Mouse (Mus musculus): ENCODE data around the gene Fkbp2.
"Not testable (repeated sequence)": the region's sequence is repeated elsewhere in the genome, so short reads cannot be mapped to it uniquely, and the experiment has no call there.

Gene Fkbp2

DNA sequence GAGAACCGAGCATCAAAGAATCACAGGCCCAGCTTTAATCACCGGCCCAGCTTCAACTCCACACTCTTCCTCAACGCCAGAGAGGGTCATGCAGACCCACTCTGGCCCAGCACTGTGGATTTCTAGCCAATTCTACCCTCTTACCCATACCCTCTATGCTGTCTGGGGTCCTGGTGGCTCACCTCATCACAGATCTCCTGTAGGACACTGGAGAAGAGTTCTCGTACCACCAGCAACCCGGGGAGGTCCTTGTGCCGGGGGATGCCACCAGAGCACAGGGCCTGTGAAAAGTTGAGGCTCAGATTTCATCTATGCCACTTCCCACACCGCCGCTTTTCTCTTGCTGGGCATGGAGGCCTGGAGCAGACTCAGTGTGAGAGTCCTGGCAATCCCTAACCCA lies 14.2 kb upstream of the Fkbp2 start:
- peaks cover 12% of the 10 kb centered on the region for H3K9me3 ChIP-seq (ENCODE audit: low read length)
- TF ChIP-seq NANOG (IDR thresholded peaks at IDR 0.05; ENCODE audit: borderline replicate concordance, low read length) (no peak), POU5F1 (IDR thresholded peaks at IDR 0.05; ENCODE audit: borderline replicate concordance, low read length) (no peak), CTCF (conservative IDR thresholded peaks at IDR 0.05; ENCODE audit: low read length) (no peak)
- H3K36me3 ChIP-seq (ENCODE audit: insufficient read depth, low read length) = peaks cover 20% of the 10 kb centered on the region
- H3K4me1 ChIP-seq (replicated peaks; ENCODE audit: low read depth, low read length) = peaks cover 80% of the 10 kb centered on the region
- no peaks in the 10 kb centered on the region for H3K27me3 ChIP-seq (ENCODE audit: insufficient read depth, low read length)
- H3K4me3 ChIP-seq (replicated peaks; ENCODE audit: low read length) = peak overlapping the region; percentile 84; the same call in 1 of the 2 replicates

DNA sequence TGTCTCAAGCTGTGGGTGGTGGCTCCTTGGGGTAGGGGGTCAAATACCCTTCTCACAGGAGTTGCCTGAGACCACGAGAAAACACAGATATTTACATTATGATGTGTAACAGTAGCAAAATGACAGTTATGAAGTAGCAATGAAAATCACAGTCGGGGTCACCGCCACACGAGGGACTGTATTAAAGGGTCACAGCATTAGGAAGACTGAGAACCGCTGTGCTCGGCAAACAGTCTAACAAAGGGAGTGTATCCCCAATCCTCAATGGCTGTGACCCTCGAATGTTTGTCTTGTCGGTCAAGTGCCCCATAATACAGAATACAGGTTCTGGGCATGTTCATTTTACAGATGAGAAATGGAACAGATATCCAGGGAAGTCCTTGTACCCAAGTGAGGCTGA lies 13.7 kb upstream of the Fkbp2 start:
- H3K4me1 ChIP-seq (replicated peaks; ENCODE audit: low read depth, low read length) = peaks cover 85% of the 10 kb centered on the region
- TF ChIP-seq CTCF (conservative IDR thresholded peaks at IDR 0.05; ENCODE audit: low read length) (no peak), NANOG (IDR thresholded peaks at IDR 0.05; ENCODE audit: borderline replicate concordance, low read length) (no peak), POU5F1 (IDR thresholded peaks at IDR 0.05; ENCODE audit: borderline replicate concordance, low read length) (no peak)
- H3K27me3 ChIP-seq (ENCODE audit: insufficient read depth, low read length) = no peaks in the 10 kb centered on the region
- H3K4me3 ChIP-seq (replicated peaks; ENCODE audit: low read length) = no peak overlapping the region
- peaks cover 7% of the 10 kb centered on the region for H3K9me3 ChIP-seq (ENCODE audit: low read length)
- H3K36me3 ChIP-seq (ENCODE audit: insufficient read depth, low read length) = peaks cover 20% of the 10 kb centered on the region

GRCm38 (mm10) chr19:6993011-6993770 lies 12.9 kb upstream of the Fkbp2 start:
- Histone ChIP-seq H3K27me3 (ENCODE audit: insufficient read depth, low read length) (no peaks in the 10 kb centered on the region), H3K4me3 (replicated peaks; ENCODE audit: low read length) (peak overlapping the region; percentile 71), H3K9me3 (ENCODE audit: low read length) (no peaks in the 10 kb centered on the region), H3K4me1 (replicated peaks; ENCODE audit: low read depth, low read length) (peaks cover 85% of the 10 kb centered on the region), H3K36me3 (ENCODE audit: insufficient read depth, low read length) (peaks cover 12% of the 10 kb centered on the region)
- TF ChIP-seq NANOG (IDR thresholded peaks at IDR 0.05; ENCODE audit: borderline replicate concordance, low read length) = no peak
- no peak for TF ChIP-seq POU5F1 (IDR thresholded peaks at IDR 0.05; ENCODE audit: borderline replicate concordance, low read length)
- TF ChIP-seq CTCF (conservative IDR thresholded peaks at IDR 0.05; ENCODE audit: low read length) = no peak

DNA sequence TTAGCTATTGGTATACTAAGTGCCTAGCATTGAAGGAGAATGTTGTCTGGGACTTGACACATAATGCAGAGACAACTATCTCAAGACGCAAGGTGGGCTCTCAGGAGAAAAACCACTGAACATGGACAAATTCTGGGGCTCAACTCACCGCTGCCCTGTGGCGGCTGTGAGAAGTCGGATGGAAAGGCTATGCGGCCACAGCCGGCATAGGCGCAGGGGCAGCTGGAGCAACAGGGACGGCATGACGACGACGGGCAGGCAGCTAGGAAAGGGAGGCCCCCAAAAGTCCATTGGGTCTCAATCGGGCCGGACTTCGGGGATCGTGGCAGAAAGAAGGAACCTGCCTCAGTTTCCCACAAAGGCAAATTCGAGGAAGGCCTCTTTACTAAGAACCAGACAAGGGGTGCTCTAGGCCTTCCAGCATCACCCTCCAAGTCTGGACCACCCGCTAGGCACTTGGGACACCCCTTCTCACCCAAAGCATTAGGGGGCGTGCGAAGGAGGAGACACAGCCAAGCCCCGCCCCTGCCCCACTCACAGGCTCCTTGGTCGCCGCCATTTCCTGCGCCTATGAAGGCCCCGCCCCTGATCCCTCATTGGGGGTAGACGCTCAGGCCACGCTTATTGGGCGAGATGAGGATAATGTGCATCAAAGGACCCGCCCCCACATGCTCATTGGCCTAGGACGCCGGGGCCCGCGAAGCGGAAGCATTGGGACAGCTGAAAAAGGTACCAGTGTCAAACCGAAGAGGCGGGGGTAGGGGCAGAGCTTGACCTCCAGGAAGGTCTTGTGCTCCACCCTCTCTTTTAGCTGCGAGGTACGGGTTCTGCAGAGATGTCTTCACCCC lies 11.9 kb upstream of the Fkbp2 start, which contains the start of gene Dnajc4:
Gene Dnajc4 (minus strand): TSS at position 562 of the 848 bp plus-strand sequence.
- Histone ChIP-seq H3K9me3 (ENCODE audit: low read length) (no peaks in the 10 kb centered on the region), H3K36me3 (ENCODE audit: insufficient read depth, low read length) (peaks cover 7% of the 10 kb centered on the region; the same call in 1 of the 2 replicates), H3K27me3 (ENCODE audit: insufficient read depth, low read length) (no peaks in the 10 kb centered on the region), H3K4me3 (replicated peaks; ENCODE audit: low read length) (peak within 1 kb of the TSS; percentile 83), H3K4me1 (replicated peaks; ENCODE audit: low read depth, low read length) (peaks cover 81% of the 10 kb centered on the region)
- TF ChIP-seq POU5F1 (IDR thresholded peaks at IDR 0.05; ENCODE audit: borderline replicate concordance, low read length) (no peak), CTCF (conservative IDR thresholded peaks at IDR 0.05; ENCODE audit: low read length) (no peak), NANOG (IDR thresholded peaks at IDR 0.05; ENCODE audit: borderline replicate concordance, low read length) (no peak)

GRCm38 (mm10) chr19:6991166-6991565 lies 10.9 kb upstream of the Fkbp2 start:
- H3K9me3 ChIP-seq (ENCODE audit: low read length); H3K27me3 ChIP-seq (ENCODE audit: insufficient read depth, low read length); H3K4me3 ChIP-seq (replicated peaks; ENCODE audit: low read length): not testable (repeated sequence)
- H3K4me1 ChIP-seq (replicated peaks; ENCODE audit: low read depth, low read length) = peaks cover 79% of the 10 kb centered on the region
- H3K36me3 ChIP-seq (ENCODE audit: insufficient read depth, low read length) = peaks cover 10% of the 10 kb centered on the region

GRCm38 (mm10) chr19:6990712-6991111 lies 10.4 kb upstream of the Fkbp2 start:
- Histone ChIP-seq H3K36me3 (ENCODE audit: insufficient read depth, low read length) (peaks cover 15% of the 10 kb centered on the region), H3K27me3 (ENCODE audit: insufficient read depth, low read length) (no peaks in the 10 kb centered on the region), H3K4me3 (replicated peaks; ENCODE audit: low read length) (no peak overlapping the region), H3K4me1 (replicated peaks; ENCODE audit: low read depth, low read length) (peaks cover 82% of the 10 kb centered on the region), H3K9me3 (ENCODE audit: low read length) (no peaks in the 10 kb centered on the region)
- TF ChIP-seq POU5F1 (IDR thresholded peaks at IDR 0.05; ENCODE audit: borderline replicate concordance, low read length) = no peak
- no peak for TF ChIP-seq CTCF (conservative IDR thresholded peaks at IDR 0.05; ENCODE audit: low read length)
- no peak for TF ChIP-seq NANOG (IDR thresholded peaks at IDR 0.05; ENCODE audit: borderline replicate concordance, low read length)

GRCm38 (mm10) chr19:6989251-6989650 lies 8.9 kb upstream of the Fkbp2 start:
- Histone ChIP-seq H3K9me3 (ENCODE audit: low read length) (no peaks in the 10 kb centered on the region), H3K4me1 (replicated peaks; ENCODE audit: low read depth, low read length) (peaks cover 82% of the 10 kb centered on the region), H3K4me3 (replicated peaks; ENCODE audit: low read length) (peak overlapping the region; percentile 32; the same call in 1 of the 2 replicates), H3K36me3 (ENCODE audit: insufficient read depth, low read length) (peaks cover 29% of the 10 kb centered on the region), H3K27me3 (ENCODE audit: insufficient read depth, low read length) (no peaks in the 10 kb centered on the region)
- TF ChIP-seq POU5F1 (IDR thresholded peaks at IDR 0.05; ENCODE audit: borderline replicate concordance, low read length) = no peak
- no peak for TF ChIP-seq CTCF (conservative IDR thresholded peaks at IDR 0.05; ENCODE audit: low read length)
- TF ChIP-seq NANOG (IDR thresholded peaks at IDR 0.05; ENCODE audit: borderline replicate concordance, low read length) = no peak

DNA sequence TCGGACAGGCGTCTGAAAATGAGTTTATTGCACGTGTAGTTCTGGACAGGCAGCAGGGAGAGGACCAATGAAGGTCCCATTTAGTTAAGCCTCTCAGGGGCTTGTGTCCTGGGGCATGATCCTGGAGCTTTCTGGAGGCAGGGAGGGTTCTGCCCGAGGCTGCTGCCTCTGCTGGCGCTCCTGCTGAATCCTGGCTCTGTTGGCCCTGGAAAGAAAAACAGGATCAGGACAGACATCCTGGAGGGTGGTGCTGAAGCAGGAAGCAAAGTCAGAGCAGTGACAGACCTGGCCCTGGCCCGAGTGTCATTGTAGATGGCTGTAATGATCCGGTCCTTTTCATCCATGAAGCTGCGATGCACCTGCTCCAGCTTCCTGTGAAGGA lies 7.6 kb upstream of the Fkbp2 start:
- H3K4me3 ChIP-seq (replicated peaks; ENCODE audit: low read length) = peak overlapping the region; percentile 86
- H3K27me3 ChIP-seq (ENCODE audit: insufficient read depth, low read length) = no peaks in the 10 kb centered on the region
- peaks cover 41% of the 10 kb centered on the region for H3K36me3 ChIP-seq (ENCODE audit: insufficient read depth, low read length)
- TF ChIP-seq POU5F1 (IDR thresholded peaks at IDR 0.05; ENCODE audit: borderline replicate concordance, low read length) (no peak), CTCF (conservative IDR thresholded peaks at IDR 0.05; ENCODE audit: low read length) (no peak), NANOG (IDR thresholded peaks at IDR 0.05; ENCODE audit: borderline replicate concordance, low read length) (no peak)
- peaks cover 82% of the 10 kb centered on the region for H3K4me1 ChIP-seq (replicated peaks; ENCODE audit: low read depth, low read length)
- no peaks in the 10 kb centered on the region for H3K9me3 ChIP-seq (ENCODE audit: low read length)
